Comparison of ENCODE assay signal across 32 mouse cellular contexts in genomic region chr4:142570712-142571111, GRCm38 (mm10).
DNase-seq lines count a peak whose midpoint lies in the region; ATAC-seq lines count a peak whose summit lies in the region.
"Had no signal": no experiment of that assay in that cellular context is flagged by ENCODE, and none has a peak within 500 bp of the region (broad histone marks: within the 10 kb centered on the region; RNA-seq: fewer than 3 reads in every experiment).

No protein-coding gene starts in this region.

- H3K9ac ChIP-seq in hindbrain, embryonic 14.5 days = no peak overlapping the region
- H3K9ac ChIP-seq in hindbrain, embryonic 12.5 days = no peak overlapping the region
- H3K9ac ChIP-seq in neural tube, embryonic 13.5 days = no peak overlapping the region
- H3K9ac ChIP-seq in midbrain, embryonic 15.5 days = no peak overlapping the region
- H3K9ac ChIP-seq: embryonic facial prominence, embryonic 12.5 days; forebrain, embryonic 12.5 days; heart, embryonic 12.5 days; limb, embryonic 15.5 days; liver, embryonic 13.5 days had no signal

- no peaks in the 10 kb centered on the region for H3K27me3 ChIP-seq in hindbrain, embryonic 14.5 days (ENCODE audit: control insufficient read depth, insufficient read depth, low read length)
- H3K27me3 ChIP-seq in hindbrain, embryonic 12.5 days = no peaks in the 10 kb centered on the region
- H3K27me3 ChIP-seq in neural tube, embryonic 13.5 days = no peaks in the 10 kb centered on the region
- no peaks in the 10 kb centered on the region for H3K27me3 ChIP-seq in midbrain, embryonic 15.5 days (replicated peaks)
- H3K27me3 ChIP-seq: embryonic facial prominence, embryonic 12.5 days; forebrain, embryonic 12.5 days; heart, embryonic 12.5 days; limb, embryonic 15.5 days; liver, embryonic 13.5 days had no signal

- 77% methylated on average over 7 of the region's 7 CpGs for WGBS in hindbrain, embryonic 14.5 days
- 82% methylated on average over 7 of the region's 7 CpGs for WGBS in hindbrain, embryonic 12.5 days
- 71% methylated on average over 7 of the region's 7 CpGs for WGBS in neural tube, embryonic 13.5 days
- 59% methylated on average over 7 of the region's 7 CpGs for WGBS in midbrain, embryonic 15.5 days

- H3K4me2 ChIP-seq in hindbrain, embryonic 14.5 days (replicated peaks) = no peak overlapping the region
- H3K4me2 ChIP-seq in hindbrain, embryonic 12.5 days (replicated peaks) = no peak overlapping the region
- H3K4me2 ChIP-seq in neural tube, embryonic 13.5 days = no peak overlapping the region
- no peak overlapping the region for H3K4me2 ChIP-seq in midbrain, embryonic 15.5 days
- H3K4me2 ChIP-seq: embryonic facial prominence, embryonic 12.5 days; forebrain, embryonic 12.5 days; heart, embryonic 12.5 days; limb, embryonic 15.5 days; liver, embryonic 13.5 days had no signal

- 0 out of 2 replicates have a peak overlapping the region, but pooled peaks have one; percentile 51 for H3K27ac ChIP-seq in hindbrain, embryonic 14.5 days
- no peak overlapping the region for H3K27ac ChIP-seq in hindbrain, embryonic 12.5 days
- peak overlapping the region; percentile 75 for H3K27ac ChIP-seq in neural tube, embryonic 13.5 days (replicated peaks)
- peak overlapping the region; percentile 38; the same call in 1 of the 2 replicates for H3K27ac ChIP-seq in midbrain, embryonic 15.5 days
- H3K27ac ChIP-seq: embryonic facial prominence, embryonic 12.5 days; forebrain, embryonic 12.5 days; gastrocnemius, adult 2 months; heart, adult 2 months; kidney, postnatal 0 days; limb, embryonic 10.5 days; limb, embryonic 15.5 days; liver, embryonic 13.5 days; macrophage; stomach, postnatal 0 days had no signal

- H3K4me3 ChIP-seq in hindbrain, embryonic 14.5 days (replicated peaks; ENCODE audit: low read length) = no peak overlapping the region
- H3K4me3 ChIP-seq in hindbrain, embryonic 12.5 days = no peak overlapping the region
- no peak overlapping the region for H3K4me3 ChIP-seq in neural tube, embryonic 13.5 days
- H3K4me3 ChIP-seq in midbrain, embryonic 15.5 days = no peak overlapping the region
- H3K4me3 ChIP-seq: embryonic facial prominence, embryonic 12.5 days; forebrain, embryonic 12.5 days; gastrocnemius, adult 2 months; heart, adult 2 months; heart, embryonic 12.5 days; limb, embryonic 10.5 days; limb, embryonic 15.5 days; liver, embryonic 13.5 days had no signal

- no peak for DNase-seq in hindbrain, embryonic 14.5 days (ENCODE audit: low spot score)
- no peak for DNase-seq in neural tube, embryonic 10.5 days (ENCODE audit: extremely low spot score, low spot score)
- no peak for DNase-seq in lung, postnatal 36 days
- DNase-seq: adrenal gland, postnatal 10 days; cerebellum, adult 11-12 months; cerebellum, adult 9-11 months; embryo, embryonic 11 days; gastrocnemius, adult 2 months; heart, adult 2 months; kidney, adult 8-10 months; layer of hippocampus, postnatal 36 days; liver, embryonic 13.5 days; lung, adult 18-20 months; right cerebral cortex, postnatal 4 days; thymus, adult 18-20 months; thymus, postnatal 25 days had no signal

- H3K36me3 ChIP-seq in hindbrain, embryonic 14.5 days (replicated peaks; ENCODE audit: control insufficient read depth, insufficient read depth) = no peaks in the 10 kb centered on the region
- H3K36me3 ChIP-seq in hindbrain, embryonic 12.5 days = no peaks in the 10 kb centered on the region
- no peaks in the 10 kb centered on the region for H3K36me3 ChIP-seq in neural tube, embryonic 13.5 days
- H3K36me3 ChIP-seq in midbrain, embryonic 15.5 days (replicated peaks) = no peaks in the 10 kb centered on the region
- H3K36me3 ChIP-seq: embryonic facial prominence, embryonic 12.5 days; forebrain, embryonic 12.5 days; G1E; heart, embryonic 12.5 days; limb, embryonic 10.5 days; limb, embryonic 15.5 days; liver, embryonic 13.5 days had no signal

- ATAC-seq in hindbrain, embryonic 14.5 days (ENCODE audit: low FRiP score) = no peak
- ATAC-seq in hindbrain, embryonic 12.5 days (ENCODE audit: low FRiP score) = no peak
- no peak for ATAC-seq in neural tube, embryonic 13.5 days (ENCODE audit: low read depth)
- no peak for ATAC-seq in midbrain, embryonic 15.5 days (replicated peaks)
- ATAC-seq in erythroid progenitor cell, adult 5-6 weeks (replicated peaks; ENCODE audit: low FRiP score, poor library complexity, severe bottlenecking) = no peak
- ATAC-seq: intestine, embryonic 16.5 days; lung, postnatal 0 days; Patski had no signal

- no peaks in the 10 kb centered on the region for H3K9me3 ChIP-seq in hindbrain, embryonic 14.5 days (ENCODE audit: control insufficient read depth, low read length)
- H3K9me3 ChIP-seq in hindbrain, embryonic 12.5 days (replicated peaks) = no peaks in the 10 kb centered on the region
- H3K9me3 ChIP-seq in neural tube, embryonic 13.5 days = no peaks in the 10 kb centered on the region
- H3K9me3 ChIP-seq in midbrain, embryonic 15.5 days = no peaks in the 10 kb centered on the region
- H3K9me3 ChIP-seq: embryonic facial prominence, embryonic 12.5 days; forebrain, embryonic 12.5 days; heart, embryonic 12.5 days; limb, embryonic 10.5 days; limb, embryonic 15.5 days; liver, embryonic 13.5 days had no signal

- peaks cover 3% of the 10 kb centered on the region; the same call in 1 of the 2 replicates for H3K4me1 ChIP-seq in hindbrain, embryonic 14.5 days (replicated peaks; ENCODE audit: control insufficient read depth, insufficient read depth, low read length)
- peaks cover 2% of the 10 kb centered on the region; the same call in 1 of the 2 replicates for H3K4me1 ChIP-seq in hindbrain, embryonic 12.5 days
- H3K4me1 ChIP-seq in neural tube, embryonic 13.5 days (replicated peaks) = peaks cover 26% of the 10 kb centered on the region
- peaks cover 16% of the 10 kb centered on the region for H3K4me1 ChIP-seq in midbrain, embryonic 15.5 days
- H3K4me1 ChIP-seq: heart, embryonic 12.5 days; limb, embryonic 10.5 days; limb, embryonic 15.5 days; liver, embryonic 13.5 days had no signal
